Mouse (Mus musculus) olfactory bulb, adult 2 months (tissue): ENCODE results near the gene Iqgap2.

Experiments
- CTCF ChIP-seq: fragments of 200-500 bp; IDR thresholded peaks from 2 replicates; pipeline ENCODE4 v1.5.1; 2012; ENCODE audit warnings: low read depth, mild to moderate bottlenecking, low read length, moderate library complexity; ENCODE audit not compliant: insufficient read depth
- POLR2A ChIP-seq: fragments of 200-500 bp; IDR thresholded peaks from 2 replicates; pipeline ENCODE4 v1.6.1; 2012; ENCODE audit warnings: mild to moderate bottlenecking, low read depth, low read length, moderate library complexity; ENCODE audit not compliant: insufficient read depth

- no peak for TF ChIP-seq POLR2A
- TF ChIP-seq CTCF: no peak
Observed at GRCm38 (mm10) chr13:95684656-95685244, 207.0 kb downstream of the Iqgap2 start.
